Mouse (Mus musculus) gastrocnemius, adult 2 months (tissue): Measurements from ENCODE around the gene Svop. TPM values are rescaled to one million over a fixed set of nuclear protein-coding genes. Genes with fewer than 3 reads are reported as not detected.

Source experiments
- DNase-seq: peaks from one replicate; pipeline ENCODE4 v3.0.0; 2022
- H3K27ac ChIP-seq: fragments of 200-600 bp; 2 replicates; pipeline ENCODE4 v1.8.1; 2022; ENCODE audit warnings: mild to moderate bottlenecking
- H3K4me3 ChIP-seq: fragments of 200-600 bp; 2 replicates; pipeline ENCODE4 v1.8.1; 2022; ENCODE audit warnings: mild to moderate bottlenecking, moderate library complexity
- CTCF ChIP-seq: fragments of 200-600 bp; IDR thresholded peaks from 2 replicates; pipeline ENCODE4 v1.8.1; 2022; ENCODE audit warnings: antibody characterized with exemption, mild to moderate bottlenecking, moderate library complexity
- intact Hi-C: fragments of 180-260 bp; cut with DNase I; formaldehyde crosslinking; loops from one replicate; pipeline ENCODE4 v1.15.1; 2025
- total RNA-seq, 2 experiments: library from RNA; stranded (reverse); gene quantifications; 2 replicates each; pipeline ENCODE4 v1.2.3; 2021

The Svop gene
- total RNA-seq, 2 experiments from 2014 or later = not detected

GRCm38 (mm10) chr5:114034393-114034792 is 57.0 kb downstream of the Svop start:
- DNase-seq = no peak
- Histone ChIP-seq H3K27ac (no peak overlapping the region), H3K4me3 (no peak overlapping the region)
- intact Hi-C loops = no loop called here
- TF ChIP-seq CTCF = no peak

- no peak for DNase-seq
- intact Hi-C loops = no loop called here
- TF ChIP-seq CTCF = no peak
- Histone ChIP-seq H3K4me3 (no peak overlapping the region), H3K27ac (no peak overlapping the region)
Observed at GRCm38 (mm10) chr5:114032161-114032763, 59.1 kb downstream of the Svop start.

GRCm38 (mm10) chr5:114030652-114031051 is 60.7 kb downstream of the Svop start:
- DNase-seq = no peak
- intact Hi-C loops = no loop called here
- Histone ChIP-seq H3K27ac (no peak overlapping the region), H3K4me3 (no peak overlapping the region)
- no peak for TF ChIP-seq CTCF

- TF ChIP-seq CTCF = no peak
- H3K4me3 ChIP-seq = no peak overlapping the region
- intact Hi-C loops = no loop called here
Observed at GRCm38 (mm10) chr5:114028111-114028510, 63.3 kb downstream of the Svop start.

GRCm38 (mm10) chr5:114027217-114027944 is 64.0 kb downstream of the Svop start:
- no peak for DNase-seq
- intact Hi-C loops = no loop called here
- Histone ChIP-seq H3K4me3 (no peak overlapping the region), H3K27ac (no peak overlapping the region)
- no peak for TF ChIP-seq CTCF

More at GRCm38 (mm10) chr5:114028111-114028510, 63.3 kb downstream of the Svop start:
- DNase-seq = no peak
- no peak overlapping the region for H3K27ac ChIP-seq

- H3K27ac ChIP-seq = no peak overlapping the region
- TF ChIP-seq CTCF = no peak
- intact Hi-C loops = no loop called here
- H3K4me3 ChIP-seq = no peak overlapping the region
- DNase-seq = no peak
Observed at GRCm38 (mm10) chr5:114024885-114025284, 66.5 kb downstream of the Svop start.

- no peak for TF ChIP-seq CTCF
Observed at GRCm38 (mm10) chr5:114024390-114024789, 67.0 kb downstream of the Svop start.

GRCm38 (mm10) chr5:114015121-114015520 is 76.2 kb downstream of the Svop start:
- DNase-seq = no peak
- no peak overlapping the region for H3K27ac ChIP-seq
- TF ChIP-seq CTCF = no peak
- H3K4me3 ChIP-seq = no peak overlapping the region
- intact Hi-C loops = no loop called here

More at GRCm38 (mm10) chr5:114024390-114024789, 67.0 kb downstream of the Svop start:
- intact Hi-C loops = no loop called here
- no peak for DNase-seq
- Histone ChIP-seq H3K27ac (no peak overlapping the region), H3K4me3 (no peak overlapping the region)

- H3K27ac ChIP-seq = no peak overlapping the region
- intact Hi-C loops = no loop called here
- no peak for TF ChIP-seq CTCF
- no peak for DNase-seq
- H3K4me3 ChIP-seq = no peak overlapping the region
Observed at GRCm38 (mm10) chr5:114009049-114009448, 82.3 kb downstream of the Svop start.

- intact Hi-C loops = no loop called here
- no peak overlapping the region for H3K27ac ChIP-seq
- no peak for DNase-seq
- TF ChIP-seq CTCF = no peak
- no peak overlapping the region for H3K4me3 ChIP-seq
Observed at GRCm38 (mm10) chr5:114007753-114008453, 83.5 kb downstream of the Svop start.

GRCm38 (mm10) chr5:114006974-114007373 is 84.4 kb downstream of the Svop start:
- Histone ChIP-seq H3K27ac (no peak overlapping the region), H3K4me3 (no peak overlapping the region)
- DNase-seq = no peak
- intact Hi-C loops = no loop called here
- TF ChIP-seq CTCF = no peak

GRCm38 (mm10) chr5:114005100-114005499 is 86.3 kb downstream of the Svop start:
- no peak for DNase-seq
- TF ChIP-seq CTCF = no peak
- intact Hi-C loops = no loop called here
- Histone ChIP-seq H3K4me3 (no peak overlapping the region), H3K27ac (no peak overlapping the region)

GRCm38 (mm10) chr5:114004573-114004972 is 86.8 kb downstream of the Svop start:
- no peak for DNase-seq
- no peak for TF ChIP-seq CTCF
- Histone ChIP-seq H3K27ac (no peak overlapping the region), H3K4me3 (no peak overlapping the region)
- intact Hi-C loops = no loop called here
